Mouse (Mus musculus) liver, adult 2 months (tissue): Measurements from ENCODE around the gene Chst5. TPM values are rescaled to one million over a fixed set of nuclear protein-coding genes. Genes with fewer than 3 reads are reported as not detected.
A peak's percentile ranks its signal among the peaks of the same experiment; 100 is the strongest.
"Not testable (repeated sequence)": the region's sequence is repeated elsewhere in the genome, so short reads cannot be mapped to it uniquely, and the experiment has no call there.

Experiments
- DNase-seq: peaks from one replicate; pipeline ENCODE4 v3.0.0-alpha.2; 2011; ENCODE audit warnings: low read depth, low spot score; ENCODE audit errors: extremely low read depth
- H3K27ac ChIP-seq: fragments of 200-500 bp; replicated peaks from 2 replicates; pipeline ENCODE4 v1.5.1; 2012; ENCODE audit warnings: low read depth, mild to moderate bottlenecking, control low read depth, inconsistent platforms, low read length; ENCODE audit not compliant: insufficient read depth
- H3K27me3 ChIP-seq: fragments of 200-500 bp; 2 replicates; pipeline ENCODE4 v1.6.1; 2012; ENCODE audit warnings: mild to moderate bottlenecking, moderate library complexity, low read length, inconsistent platforms; ENCODE audit not compliant: control insufficient read depth, insufficient read depth
- H3K36me3 ChIP-seq: fragments of 200-500 bp; 2 replicates; pipeline ENCODE4 v1.6.1; 2012; ENCODE audit warnings: low read length, inconsistent platforms; ENCODE audit not compliant: control insufficient read depth, insufficient read depth
- H3K4me1 ChIP-seq: fragments of 200-500 bp; 2 replicates; pipeline ENCODE4 v1.6.1; 2011; ENCODE audit warnings: low read length; ENCODE audit not compliant: control insufficient read depth, insufficient read depth
- H3K4me3 ChIP-seq: fragments of 200-500 bp; 2 replicates; pipeline ENCODE4 v1.5.1; 2011; ENCODE audit warnings: low read depth, mild to moderate bottlenecking, control low read depth, low read length, moderate library complexity; ENCODE audit not compliant: insufficient read depth
- H3K79me2 ChIP-seq: fragments of 200-500 bp; 2 replicates; pipeline ENCODE4 v1.6.1; 2012; ENCODE audit warnings: inconsistent platforms, mild to moderate bottlenecking, low read length, moderate library complexity; ENCODE audit not compliant: control insufficient read depth, insufficient read depth
- H3K9ac ChIP-seq: fragments of 200-500 bp; 2 replicates; pipeline ENCODE4 v1.6.1; 2012; ENCODE audit warnings: low read depth, mild to moderate bottlenecking, control low read depth, inconsistent platforms, low read length
- CTCF ChIP-seq: fragments of 200-500 bp; IDR thresholded peaks from 2 replicates; pipeline ENCODE4 v1.5.1; 2011; ENCODE audit warnings: low read depth, low read length, control low read depth
- POLR2A ChIP-seq: fragments of 200-500 bp; IDR thresholded peaks from 2 replicates; pipeline ENCODE4 v1.6.1; 2011; ENCODE audit warnings: low read length, control low read depth; ENCODE audit not compliant: insufficient read depth; ENCODE audit errors: extremely low read depth
- WGBS: fragments of 180-500 bp; shearing (Covaris S2); methylation state at CpG from one replicate; pipeline ENCODE4 v1.1.7; 2018; 5-methylcytosine and 5-hydroxymethylcytosine counted together
- polyA plus RNA-seq: library from polyadenylated mRNA; depleted of rRNA; stranded (reverse); fragments of >200 nt; gene quantifications from 2 replicates; pipeline ENCODE4 v1.2.3, GENCODE M21; 2012
- total RNA-seq: library from RNA; depleted of rRNA; stranded (reverse); fragments of >200 nt; gene quantifications from 2 replicates; pipeline ENCODE4 v1.2.3, GENCODE M21; 2014

Gene Chst5
- total and polyA plus RNA-seq, 2 experiments: not detected

GRCm38 (mm10) chr8:111865130-111865852 lies 45.0 kb downstream of the Chst5 start:
- DNase-seq: no peak
- no peaks in the 10 kb centered on the region for H3K79me2 ChIP-seq
- H3K4me3 ChIP-seq: no peak overlapping the region
- H3K27ac ChIP-seq: no peak overlapping the region
- TF ChIP-seq CTCF (no peak), POLR2A (no peak)
- H3K9ac ChIP-seq: no peak overlapping the region
- H3K4me1 ChIP-seq: no peaks in the 10 kb centered on the region
- no peaks in the 10 kb centered on the region for H3K27me3 ChIP-seq
- peaks cover 10% of the 10 kb centered on the region for H3K36me3 ChIP-seq
- 90% methylated on average over 8 of the region's 8 CpGs for WGBS

GRCm38 (mm10) chr8:111864648-111865047 lies 45.6 kb downstream of the Chst5 start:
- no peak overlapping the region for H3K9ac ChIP-seq
- TF ChIP-seq CTCF (no peak), POLR2A (no peak)
- no peaks in the 10 kb centered on the region for H3K79me2 ChIP-seq
- peaks cover 10% of the 10 kb centered on the region for H3K36me3 ChIP-seq
- no peak overlapping the region for H3K27ac ChIP-seq
- H3K27me3 ChIP-seq: no peaks in the 10 kb centered on the region
- no peak for DNase-seq
- no peak overlapping the region for H3K4me3 ChIP-seq
- 91% methylated on average over 8 of the region's 8 CpGs for WGBS
- H3K4me1 ChIP-seq: no peaks in the 10 kb centered on the region

GRCm38 (mm10) chr8:111863280-111863679 lies 47.0 kb downstream of the Chst5 start:
- peaks cover 10% of the 10 kb centered on the region for H3K36me3 ChIP-seq
- H3K27me3 ChIP-seq: no peaks in the 10 kb centered on the region
- WGBS: 76% methylated on average over 4 of the region's 4 CpGs

GRCm38 (mm10) chr8:111855977-111856376 lies 54.3 kb downstream of the Chst5 start:
- no peak for DNase-seq
- no peak overlapping the region for H3K4me3 ChIP-seq
- 94% methylated on average over 12 of the region's 12 CpGs for WGBS
- H3K36me3 ChIP-seq: no peaks in the 10 kb centered on the region
- no peaks in the 10 kb centered on the region for H3K27me3 ChIP-seq
- peaks cover 5% of the 10 kb centered on the region for H3K4me1 ChIP-seq
- peaks cover 16% of the 10 kb centered on the region for H3K79me2 ChIP-seq
- no peak overlapping the region for H3K27ac ChIP-seq
- H3K9ac ChIP-seq: no peak overlapping the region
- no peak for TF ChIP-seq CTCF
- no peak for TF ChIP-seq POLR2A

More at GRCm38 (mm10) chr8:111863280-111863679, 47.0 kb downstream of the Chst5 start:
- Histone ChIP-seq H3K9ac (no peak overlapping the region), H3K79me2 (no peaks in the 10 kb centered on the region), H3K4me3 (no peak overlapping the region), H3K4me1 (no peaks in the 10 kb centered on the region), H3K27ac (no peak overlapping the region)
- no peak for TF ChIP-seq CTCF
- no peak for TF ChIP-seq POLR2A
- DNase-seq: no peak

- TF ChIP-seq POLR2A: peak; percentile 46; the same call in 1 of the 2 replicates
- TF ChIP-seq CTCF: no peak
Observed at GRCm38 (mm10) chr8:111853861-111854501, 56.3 kb downstream of the Chst5 start, which contains the start of gene Cfdp1. Gene Cfdp1, minus strand, starts transcription at chr8:111854291.

GRCm38 (mm10) chr8:111853219-111853618 lies 57.0 kb downstream of the Chst5 start:
- not testable (repeated sequence) for H3K27ac ChIP-seq, H3K4me1 ChIP-seq, DNase-seq, H3K36me3 ChIP-seq, H3K27me3 ChIP-seq, H3K9ac ChIP-seq, H3K4me3 ChIP-seq
- peaks cover 29% of the 10 kb centered on the region for H3K79me2 ChIP-seq
- 49% methylated on average over 12 of the region's 12 CpGs for WGBS

More at GRCm38 (mm10) chr8:111853861-111854501, 56.3 kb downstream of the Chst5 start, which contains the start of gene Cfdp1:
- Histone ChIP-seq H3K4me1 (peaks cover 5% of the 10 kb centered on the region), H3K36me3 (no peaks in the 10 kb centered on the region), H3K4me3 (peak within 1 kb of the TSS; percentile 85), H3K9ac (peak within 1 kb of the TSS; percentile 83), H3K27ac (no peak within 1 kb of the TSS), H3K79me2 (peaks cover 22% of the 10 kb centered on the region), H3K27me3 (no peaks in the 10 kb centered on the region)
- peak; percentile 90 for DNase-seq
- WGBS: under 1% methylated on average over 53 of the region's 53 CpGs
